Mouse (Mus musculus) intestine, embryonic 16.5 days (tissue): ENCODE results near the gene Dgkd. TPM values are rescaled to one million over a fixed set of nuclear protein-coding genes. Genes with fewer than 3 reads are reported as not detected.

Source experiments
- ATAC-seq: fragments of 200-750 bp; cut with Nextera tagmentation; 2 replicates; pipeline ENCODE4 v1.8.0; 2017; ENCODE audit warnings: moderate TSS enrichment, moderate library complexity
- H3K27ac ChIP-seq: fragments of 300-500 bp; sonication (generic); 2 replicates; pipeline ENCODE4 v1.5.1; 2014; ENCODE audit warnings: mild to moderate bottlenecking, low read length
- H3K27me3 ChIP-seq: fragments of 300-500 bp; sonication (generic); replicated peaks from 2 replicates; pipeline ENCODE4 v1.6.1; 2014; ENCODE audit warnings: low read length, control low read depth, mixed read lengths; ENCODE audit not compliant: control insufficient read depth, insufficient read depth
- H3K36me3 ChIP-seq: fragments of 300-500 bp; sonication (generic); 2 replicates; pipeline ENCODE4 v1.6.1; 2014; ENCODE audit warnings: low read length, control low read depth; ENCODE audit not compliant: control insufficient read depth, insufficient read depth
- H3K4me1 ChIP-seq: fragments of 300-500 bp; sonication (generic); 2 replicates; pipeline ENCODE4 v1.6.1; 2014; ENCODE audit warnings: low read length, control low read depth, mixed read lengths; ENCODE audit not compliant: control insufficient read depth, insufficient read depth
- H3K4me2 ChIP-seq: fragments of 300-500 bp; sonication (generic); 2 replicates; pipeline ENCODE4 v1.6.1; 2014; ENCODE audit warnings: low read depth, low read length, control low read depth
- H3K4me3 ChIP-seq: fragments of 300-500 bp; sonication (generic); 2 replicates; pipeline ENCODE4 v1.5.1; 2014; ENCODE audit warnings: mild to moderate bottlenecking, low read length
- H3K9ac ChIP-seq: fragments of 300-500 bp; sonication (generic); 2 replicates; pipeline ENCODE4 v1.6.1; 2014; ENCODE audit warnings: low read depth, low read length
- H3K9me3 ChIP-seq: fragments of 300-500 bp; sonication (generic); 2 replicates; pipeline ENCODE4 v1.6.1; 2016; ENCODE audit warnings: low read length, control low read depth; ENCODE audit not compliant: control insufficient read depth
- WGBS: fragments of 180-500 bp; shearing (Covaris S2); extraction: QIAGEN DNeasy Blood & Tissue Kit; methylation state at CpG from one replicate; pipeline ENCODE4 v1.1.7; 2014; 5-methylcytosine and 5-hydroxymethylcytosine counted together
- polyA plus RNA-seq: library from polyadenylated mRNA; unstranded; fragments of >200 nt; fragmentation: Nextera tagmentation; extraction: Ambion mirVana; gene quantifications from 2 replicates; pipeline ENCODE4 v1.2.1, GENCODE M21; 2015

Gene Dgkd
- polyA plus RNA-seq, 1 experiment from 2014 or later = 24.0 TPM

DNA sequence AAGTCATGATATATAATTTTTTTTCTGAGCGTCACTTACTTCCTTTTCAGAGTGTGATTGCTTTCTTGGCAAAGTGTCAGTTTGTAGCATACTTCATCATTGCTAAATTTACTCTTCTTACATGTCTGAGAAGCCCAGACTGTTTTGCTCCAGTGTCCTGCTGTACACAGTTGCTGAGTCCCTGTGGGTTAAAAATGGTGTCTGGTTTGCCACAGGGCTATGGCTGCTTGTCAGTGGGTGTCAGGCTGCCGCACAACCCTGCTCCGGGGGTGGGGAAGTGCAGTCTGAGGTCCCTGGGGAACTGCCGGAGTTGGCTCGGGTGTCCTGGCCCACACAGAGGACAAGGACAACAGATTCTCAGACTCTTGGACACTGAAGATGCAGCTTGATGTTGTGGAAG lies 80.0 kb downstream of the Dgkd start:
- H3K4me3 ChIP-seq = no peak overlapping the region
- 71% methylated on average over 5 of the region's 5 CpGs for WGBS
- H3K4me1 ChIP-seq = no peaks in the 10 kb centered on the region
- no peak overlapping the region for H3K27ac ChIP-seq
- peaks cover 26% of the 10 kb centered on the region for H3K36me3 ChIP-seq
- no peaks in the 10 kb centered on the region for H3K9me3 ChIP-seq
- H3K4me2 ChIP-seq = no peak overlapping the region
- H3K27me3 ChIP-seq = no peaks in the 10 kb centered on the region
- no peak for ATAC-seq
- H3K9ac ChIP-seq = no peak overlapping the region

DNA sequence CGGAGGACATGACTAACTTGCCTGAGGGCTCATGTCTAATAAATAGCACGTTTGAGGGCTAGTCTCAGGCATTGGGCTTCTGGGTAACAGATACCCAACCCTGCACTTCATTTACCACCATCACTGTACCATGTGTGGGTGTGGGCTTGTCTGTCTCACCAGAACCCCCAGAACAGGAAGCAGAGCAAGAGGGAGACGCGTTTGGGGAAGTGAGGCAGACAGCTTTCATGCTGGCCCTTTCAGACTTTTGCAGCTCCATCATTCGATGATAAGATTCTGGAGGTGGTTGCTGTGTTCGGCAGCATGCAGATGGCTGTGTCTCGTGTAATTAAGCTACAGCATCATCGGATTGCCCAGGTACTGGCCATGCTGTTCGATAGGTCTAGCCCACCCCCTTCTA lies 82.0 kb downstream of the Dgkd start:
- no peak overlapping the region for H3K27ac ChIP-seq
- 86% methylated on average over 9 of the region's 9 CpGs for WGBS
- H3K9ac ChIP-seq = no peak overlapping the region
- no peak overlapping the region for H3K4me3 ChIP-seq
- no peaks in the 10 kb centered on the region for H3K4me1 ChIP-seq
- ATAC-seq = no peak
- H3K36me3 ChIP-seq = peaks cover 24% of the 10 kb centered on the region
- H3K27me3 ChIP-seq = no peaks in the 10 kb centered on the region
- no peak overlapping the region for H3K4me2 ChIP-seq
- no peaks in the 10 kb centered on the region for H3K9me3 ChIP-seq

DNA sequence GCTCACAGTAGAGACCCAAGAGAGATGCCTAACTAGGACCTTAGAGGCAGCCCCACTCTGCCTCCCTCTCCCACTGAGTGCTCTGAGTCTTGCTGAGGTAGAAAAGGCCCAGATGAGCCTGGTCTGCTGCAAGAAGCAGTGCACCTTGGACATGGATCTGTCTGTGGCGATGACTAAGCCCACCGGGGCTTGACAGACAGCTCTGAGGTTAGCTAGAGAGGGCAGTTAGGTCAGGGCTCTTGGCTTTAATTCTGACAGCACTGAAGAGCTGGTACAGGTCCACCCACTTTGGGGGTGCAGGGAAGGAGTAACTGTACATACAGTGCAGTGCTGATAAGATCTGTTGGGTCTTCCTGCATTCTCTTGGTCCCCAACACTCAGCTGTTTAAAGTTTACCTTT lies 82.5 kb downstream of the Dgkd start:
- Histone ChIP-seq H3K36me3 (peaks cover 26% of the 10 kb centered on the region), H3K4me3 (no peak overlapping the region), H3K27ac (no peak overlapping the region), H3K9me3 (no peaks in the 10 kb centered on the region), H3K4me2 (no peak overlapping the region), H3K9ac (no peak overlapping the region), H3K27me3 (no peaks in the 10 kb centered on the region), H3K4me1 (no peaks in the 10 kb centered on the region)
- no peak for ATAC-seq
- 87% methylated on average over 2 of the region's 2 CpGs for whole genome bisulfite sequencing

DNA sequence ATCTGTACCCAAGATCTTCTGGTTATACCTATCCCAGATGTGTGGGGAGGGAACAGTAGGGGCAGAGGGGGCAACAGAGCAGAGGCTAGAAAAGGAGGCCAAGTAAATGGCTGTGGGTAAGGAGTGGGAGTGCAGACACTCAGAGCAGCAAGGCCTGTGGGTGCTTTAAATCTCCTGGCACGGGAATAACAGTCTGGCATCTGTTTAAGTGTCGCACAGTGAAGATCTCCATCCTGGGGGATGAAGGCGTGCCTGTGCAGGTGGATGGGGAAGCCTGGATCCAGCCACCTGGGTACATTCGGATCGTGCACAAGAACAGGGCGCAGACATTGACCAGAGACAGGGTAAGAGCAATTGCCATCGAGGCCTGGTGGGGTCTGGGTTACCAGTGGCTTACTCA lies 83.0 kb downstream of the Dgkd start:
- peaks cover 26% of the 10 kb centered on the region for H3K36me3 ChIP-seq
- no peak overlapping the region for H3K27ac ChIP-seq
- no peak for ATAC-seq
- H3K4me2 ChIP-seq = no peak overlapping the region
- 80% methylated on average over 7 of the region's 7 CpGs for WGBS
- no peaks in the 10 kb centered on the region for H3K4me1 ChIP-seq
- H3K9me3 ChIP-seq = no peaks in the 10 kb centered on the region
- no peak overlapping the region for H3K9ac ChIP-seq
- no peaks in the 10 kb centered on the region for H3K27me3 ChIP-seq
- no peak overlapping the region for H3K4me3 ChIP-seq

DNA sequence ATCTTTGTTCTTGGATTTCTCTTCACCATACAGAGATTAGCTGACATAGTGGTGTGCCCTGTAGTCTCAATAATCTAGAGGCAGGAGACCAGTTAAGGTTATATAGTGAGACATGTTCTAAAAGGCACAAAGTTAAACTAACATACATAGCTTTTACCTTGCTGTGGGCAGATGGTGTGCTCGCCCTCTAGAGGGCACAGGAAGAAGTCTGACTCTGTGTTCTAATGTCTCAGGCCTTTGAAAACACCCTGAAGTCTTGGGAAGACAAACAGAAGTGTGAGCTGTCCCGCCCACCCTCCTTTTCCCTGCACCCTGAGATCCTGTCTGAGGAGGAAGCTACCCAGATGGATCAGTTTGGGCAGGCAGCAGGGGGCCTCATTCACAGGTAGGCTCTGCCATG lies 83.4 kb downstream of the Dgkd start:
- Histone ChIP-seq H3K27ac (no peak overlapping the region), H3K4me3 (no peak overlapping the region), H3K27me3 (no peaks in the 10 kb centered on the region), H3K4me2 (no peak overlapping the region), H3K9ac (no peak overlapping the region), H3K4me1 (no peaks in the 10 kb centered on the region), H3K9me3 (no peaks in the 10 kb centered on the region), H3K36me3 (peaks cover 25% of the 10 kb centered on the region)
- WGBS = 37% methylated on average over 2 of the region's 2 CpGs
- ATAC-seq = 0 out of 2 replicates have a peak, but pooled peaks have one; percentile 21

DNA sequence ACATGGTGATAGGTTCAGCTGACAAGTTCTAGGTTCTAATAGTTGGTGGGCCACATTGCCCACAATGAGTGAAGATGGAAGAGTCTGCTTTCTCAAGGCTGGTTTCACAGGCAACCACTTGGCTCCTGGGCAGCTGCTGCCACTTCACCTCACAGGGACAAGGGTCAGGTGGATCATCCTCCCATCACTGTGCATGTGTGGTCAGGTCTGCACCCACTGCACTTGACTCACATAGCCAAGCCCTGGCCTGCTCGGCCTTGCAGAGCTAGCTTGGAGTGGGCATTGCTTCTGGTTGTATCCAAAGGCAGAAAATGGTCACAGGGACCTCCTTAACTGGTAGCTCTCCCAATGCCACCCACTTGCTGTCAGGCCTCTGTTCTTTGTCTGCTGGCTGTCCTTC lies 88.7 kb downstream of the Dgkd start:
- no peaks in the 10 kb centered on the region for H3K4me1 ChIP-seq
- no peak overlapping the region for H3K4me3 ChIP-seq
- 94% methylated on average over 1 of the region's 1 CpGs for WGBS
- no peaks in the 10 kb centered on the region for H3K27me3 ChIP-seq
- no peaks in the 10 kb centered on the region for H3K9me3 ChIP-seq
- ATAC-seq = no peak
- 0 out of 2 replicates have a peak, but pooled peaks cover 14% of the 10 kb centered on the region for H3K36me3 ChIP-seq
- no peak overlapping the region for H3K4me2 ChIP-seq
- no peak overlapping the region for H3K27ac ChIP-seq
- no peak overlapping the region for H3K9ac ChIP-seq

DNA sequence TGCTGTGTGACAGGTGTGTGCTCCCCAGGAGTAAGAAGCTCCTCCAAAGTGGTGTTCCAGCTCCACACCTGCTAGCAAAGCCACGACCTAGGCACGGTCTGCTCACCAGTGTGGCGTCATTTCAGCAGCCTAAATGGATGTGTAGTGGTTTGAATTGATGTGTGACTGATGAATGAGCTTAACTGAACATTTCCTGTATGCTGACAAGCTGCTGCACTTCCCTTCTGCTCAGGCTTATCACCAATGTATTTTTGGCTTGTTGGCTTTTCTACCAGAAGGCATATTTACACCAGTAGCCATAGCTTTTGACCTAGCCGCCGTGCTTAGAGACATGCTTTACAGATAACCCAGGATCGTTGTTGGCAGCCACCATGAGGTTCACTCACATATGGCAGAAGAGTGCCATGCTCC lies 94.6 kb downstream of the Dgkd start:
- Histone ChIP-seq H3K27me3 (no peaks in the 10 kb centered on the region), H3K27ac (no peak overlapping the region), H3K9ac (no peak overlapping the region), H3K4me1 (no peaks in the 10 kb centered on the region), H3K4me2 (no peak overlapping the region), H3K9me3 (no peaks in the 10 kb centered on the region), H3K36me3 (0 out of 2 replicates have a peak, but pooled peaks cover 4% of the 10 kb centered on the region), H3K4me3 (no peak overlapping the region)
- peak; percentile 21; the same call in 1 of the 2 replicates for ATAC-seq
- WGBS = 82% methylated on average over 6 of the region's 6 CpGs

DNA sequence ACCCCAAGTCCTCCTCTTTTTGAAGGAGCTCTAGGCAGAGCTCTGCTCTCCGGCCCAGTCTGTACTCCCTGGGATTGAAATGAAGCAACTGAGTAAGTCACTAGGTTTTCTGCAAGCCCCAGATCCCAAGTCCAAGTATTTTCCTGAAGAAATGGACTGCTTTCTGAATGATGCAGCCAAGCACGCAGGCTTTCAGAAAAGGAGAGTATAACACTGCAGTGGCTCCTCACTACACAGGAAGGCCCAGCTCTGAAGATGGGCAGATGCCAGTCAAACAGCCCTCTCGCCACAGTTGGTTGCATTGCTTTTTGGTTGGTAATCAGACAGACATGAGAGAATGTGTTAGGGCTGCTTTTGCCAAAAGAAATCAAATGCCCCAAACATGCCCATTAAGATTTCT lies 98.6 kb downstream of the Dgkd start:
- H3K27me3 ChIP-seq = no peaks in the 10 kb centered on the region
- no peak overlapping the region for H3K4me3 ChIP-seq
- H3K4me2 ChIP-seq = no peak overlapping the region
- no peaks in the 10 kb centered on the region for H3K4me1 ChIP-seq
- no peak overlapping the region for H3K9ac ChIP-seq
- H3K27ac ChIP-seq = no peak overlapping the region
- no peak for ATAC-seq
- H3K36me3 ChIP-seq = peaks cover 8% of the 10 kb centered on the region
- WGBS = 91% methylated on average over 3 of the region's 3 CpGs
- no peaks in the 10 kb centered on the region for H3K9me3 ChIP-seq

DNA sequence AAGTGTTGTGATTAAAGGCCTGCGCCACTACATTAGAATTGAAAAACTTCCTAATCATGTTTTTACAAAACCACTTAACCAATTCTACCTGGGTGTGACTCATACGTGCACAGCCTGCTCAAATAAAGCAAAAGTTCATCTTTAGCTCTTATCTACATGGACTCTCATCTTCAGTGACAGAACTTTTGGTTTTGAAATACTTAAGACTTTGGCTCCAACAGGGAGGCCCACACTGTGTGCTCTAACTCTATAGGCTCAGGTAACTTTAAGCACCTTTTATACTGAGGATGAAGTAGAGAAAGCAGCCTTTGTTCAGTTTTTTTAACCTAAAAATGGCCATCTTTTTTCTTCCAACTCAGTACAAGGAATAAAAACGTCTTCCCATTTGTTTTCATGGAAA lies 100.0 kb downstream of the Dgkd start:
- peak; percentile 60; the same call in 1 of the 2 replicates for ATAC-seq

DNA sequence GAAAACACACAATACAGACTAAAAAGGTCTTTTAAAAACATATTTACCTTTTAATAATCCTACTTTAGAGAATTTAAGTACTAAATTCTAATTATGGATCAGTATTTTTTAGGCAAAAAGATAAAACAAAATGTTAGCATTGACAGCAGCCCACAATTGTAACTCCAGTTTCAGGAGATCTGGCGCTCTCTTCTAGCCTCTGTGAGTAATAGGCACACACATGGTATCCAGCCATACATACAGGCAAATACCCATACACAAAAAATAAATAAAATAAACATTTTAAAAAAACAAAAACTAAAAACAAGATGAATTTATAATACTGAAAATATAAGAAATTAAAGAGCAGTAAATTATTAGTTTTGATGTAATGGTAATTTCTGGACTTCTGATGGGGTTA lies 105.8 kb downstream of the Dgkd start:
- Histone ChIP-seq H3K4me2 (no peak overlapping the region), H3K36me3 (peaks cover 18% of the 10 kb centered on the region), H3K27ac (no peak overlapping the region), H3K9ac (no peak overlapping the region), H3K4me1 (no peaks in the 10 kb centered on the region), H3K4me3 (no peak overlapping the region), H3K27me3 (no peaks in the 10 kb centered on the region), H3K9me3 (no peaks in the 10 kb centered on the region)
- ATAC-seq = no peak
- 92% methylated on average over 1 of the region's 1 CpGs for WGBS

More for the DNA sequence above, 100.0 kb downstream of the Dgkd start:
- Histone ChIP-seq H3K4me3 (no peak overlapping the region), H3K9ac (no peak overlapping the region), H3K4me2 (no peak overlapping the region), H3K27ac (no peak overlapping the region), H3K27me3 (no peaks in the 10 kb centered on the region), H3K4me1 (no peaks in the 10 kb centered on the region), H3K9me3 (no peaks in the 10 kb centered on the region), H3K36me3 (peaks cover 13% of the 10 kb centered on the region)
- 73% methylated on average over 3 of the region's 3 CpGs for WGBS
